Mouse (Mus musculus) megakaryocyte progenitor cell, adult 5-6 weeks (primary cell): ENCODE measurements at regions not wholly inside any gene's neighbourhood (a gene's known extent, or its start where the extent isn't known, plus 50 kb on each side); places are given as distances from the start of the nearest gene placed in this dataset.
A peak's percentile ranks its signal among the peaks of the same experiment; 100 is the strongest.

Source experiments
- ATAC-seq: replicated peaks from 2 replicates; pipeline ENCODE4 v1.8.0; 2016; ENCODE audit warnings: mild to moderate bottlenecking, moderate TSS enrichment, inconsistent platforms; ENCODE audit not compliant: poor library complexity

DNA sequence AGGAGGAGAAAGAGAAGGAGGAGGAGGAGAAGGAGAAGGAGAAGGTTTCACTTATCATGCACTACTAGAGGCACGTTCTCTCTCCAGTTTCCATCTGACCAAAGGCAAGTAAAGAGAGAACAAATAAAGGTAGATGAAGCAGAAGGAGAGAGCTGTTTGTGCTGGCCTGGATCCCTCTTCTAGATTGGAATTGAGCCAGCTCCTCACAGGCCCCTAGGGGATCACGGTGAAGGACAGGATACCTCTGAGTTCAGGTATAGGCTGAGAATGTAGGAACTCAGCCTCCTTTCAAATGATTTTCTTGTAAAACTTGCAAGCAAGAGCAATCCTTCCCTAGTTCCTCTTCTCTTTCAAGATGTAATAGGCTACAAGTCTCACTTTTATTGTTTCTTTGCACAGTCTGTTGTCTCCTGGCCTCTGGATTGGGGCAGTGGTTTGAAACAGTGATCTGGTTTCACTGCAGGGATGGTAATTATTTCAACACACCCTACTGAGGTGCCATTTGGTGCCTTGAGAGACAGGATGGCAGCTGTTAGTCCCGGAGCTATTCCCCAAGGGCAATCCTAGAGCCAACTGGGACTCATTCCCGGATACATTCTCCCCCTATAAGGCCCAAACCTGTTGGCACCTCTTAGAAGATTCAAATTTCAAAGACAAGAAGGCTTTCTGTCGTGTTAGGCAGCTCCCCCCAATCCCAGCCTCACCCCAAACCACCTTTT, 134.8 kb downstream of the Gm9817 start:
- no peak for ATAC-seq

DNA sequence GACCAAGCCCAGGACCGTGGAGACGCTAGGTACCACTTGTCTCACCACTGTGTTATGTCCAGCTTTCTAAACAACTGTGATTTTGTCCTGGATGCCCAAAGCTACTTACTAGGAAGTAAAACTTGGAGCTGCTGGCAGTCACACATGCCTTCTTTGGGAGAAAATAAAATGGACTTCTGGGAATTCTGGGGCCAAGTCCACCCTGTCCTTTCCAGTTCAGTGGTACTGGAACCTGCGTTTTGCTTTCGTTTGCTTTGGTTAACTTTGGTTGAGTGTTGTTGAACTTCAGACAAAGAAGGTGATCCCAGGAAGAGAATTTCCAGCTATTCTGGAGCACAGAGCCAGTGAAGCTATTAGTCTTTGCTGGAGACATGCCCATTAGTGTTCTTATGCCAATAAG, 139.8 kb downstream of the Gm9817 start:
- no peak for ATAC-seq

DNA sequence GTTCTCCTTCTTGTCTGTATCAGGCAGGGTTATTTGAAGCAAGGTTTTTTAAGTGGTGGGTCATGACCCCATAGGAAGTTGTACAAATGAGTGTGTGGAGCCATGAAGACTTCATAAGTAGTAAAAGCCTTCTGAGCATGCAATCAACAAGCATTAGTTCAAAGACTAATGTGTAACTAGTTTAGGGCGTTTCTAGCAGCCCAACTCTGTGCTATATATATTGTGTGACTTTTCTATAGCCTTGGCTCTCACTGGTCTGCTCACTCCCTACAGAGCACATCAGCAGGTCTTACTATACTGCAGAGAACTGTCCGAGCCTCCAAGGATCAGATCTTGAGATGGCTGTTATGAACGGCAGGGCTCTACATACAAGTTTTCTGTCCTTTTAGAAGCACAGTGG, 141.2 kb downstream of the Gm9817 start:
- no peak for ATAC-seq

DNA sequence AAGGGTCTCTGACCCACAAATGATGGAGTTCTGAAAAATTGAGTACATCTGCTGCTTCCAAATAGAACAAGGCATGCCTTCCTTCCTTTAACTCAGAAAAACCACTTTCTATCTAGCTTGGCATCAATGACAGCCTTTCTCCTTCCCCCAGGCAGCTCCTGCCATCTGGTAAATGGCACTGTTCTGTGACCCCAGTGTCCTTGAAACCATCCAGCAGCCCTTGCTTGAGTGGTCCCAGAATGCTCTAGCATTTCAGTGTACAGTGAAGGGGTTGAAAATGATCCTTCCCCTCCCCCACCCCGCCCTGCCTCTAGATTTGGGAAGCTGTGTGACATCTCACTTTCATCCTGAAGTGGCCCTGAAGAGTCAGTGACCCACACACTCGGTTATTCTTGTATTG, 152.3 kb downstream of the Gm9817 start:
- ATAC-seq = no peak

DNA sequence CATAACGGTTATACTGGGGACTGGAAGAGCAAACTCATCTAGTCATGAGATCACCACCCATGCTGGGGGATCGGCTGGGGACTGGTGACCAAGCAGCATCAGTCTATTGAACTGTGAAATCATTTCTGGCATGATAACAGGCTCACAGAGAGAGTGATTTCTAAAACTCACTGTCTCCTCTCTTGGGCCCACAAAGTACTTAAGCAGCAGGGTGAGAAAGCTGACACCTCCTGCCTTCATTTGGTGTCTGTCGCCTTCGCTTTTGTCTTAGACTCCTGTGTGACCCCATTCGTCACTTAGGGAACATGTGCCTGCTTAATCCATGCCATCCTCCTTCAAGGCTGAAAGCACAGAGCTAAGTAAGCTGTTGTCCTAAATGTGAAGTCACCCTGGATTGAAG, 154.3 kb upstream of the Mylip start:
- no peak for ATAC-seq

DNA sequence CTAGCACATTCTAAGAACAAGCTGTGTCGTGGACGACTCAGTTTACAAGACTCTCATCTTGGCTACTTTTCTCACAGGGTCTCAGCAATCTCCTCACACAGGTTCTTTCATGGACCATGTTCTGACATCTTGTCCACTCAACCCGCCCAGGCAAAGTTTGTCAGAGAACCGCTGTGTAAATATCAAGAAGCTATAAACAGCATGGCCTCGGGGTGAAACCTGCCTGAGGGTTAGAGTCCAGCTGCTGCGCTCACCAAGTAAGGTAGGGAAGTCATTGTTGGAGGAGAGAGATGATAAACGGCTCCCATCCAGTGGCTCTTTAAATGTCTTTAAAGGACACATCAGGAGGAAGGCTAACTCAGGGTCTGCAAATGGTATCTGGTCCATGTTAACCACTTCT, 151.3 kb upstream of the Mylip start:
- no peak for ATAC-seq

DNA sequence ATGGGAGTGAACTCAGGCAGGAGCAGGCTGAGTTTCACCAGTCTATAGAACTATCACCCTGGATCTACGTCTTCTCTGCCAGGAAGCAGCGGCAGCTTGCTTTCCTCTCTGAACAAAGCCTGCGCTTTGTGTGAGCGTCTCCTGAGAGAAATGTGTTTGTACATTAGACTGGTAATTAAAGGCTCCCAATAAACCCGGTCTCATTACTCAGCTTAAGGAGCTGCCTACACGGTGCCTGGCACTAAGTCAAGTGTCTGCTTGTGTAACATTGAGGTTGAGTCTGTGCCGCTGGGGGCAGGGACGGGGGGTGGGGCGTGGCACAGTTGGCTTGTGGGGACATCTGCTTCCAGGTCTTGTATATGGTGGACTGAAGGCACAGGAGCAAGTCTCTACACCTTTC, 150.4 kb upstream of the Mylip start:
- peak; percentile 46 for ATAC-seq

DNA sequence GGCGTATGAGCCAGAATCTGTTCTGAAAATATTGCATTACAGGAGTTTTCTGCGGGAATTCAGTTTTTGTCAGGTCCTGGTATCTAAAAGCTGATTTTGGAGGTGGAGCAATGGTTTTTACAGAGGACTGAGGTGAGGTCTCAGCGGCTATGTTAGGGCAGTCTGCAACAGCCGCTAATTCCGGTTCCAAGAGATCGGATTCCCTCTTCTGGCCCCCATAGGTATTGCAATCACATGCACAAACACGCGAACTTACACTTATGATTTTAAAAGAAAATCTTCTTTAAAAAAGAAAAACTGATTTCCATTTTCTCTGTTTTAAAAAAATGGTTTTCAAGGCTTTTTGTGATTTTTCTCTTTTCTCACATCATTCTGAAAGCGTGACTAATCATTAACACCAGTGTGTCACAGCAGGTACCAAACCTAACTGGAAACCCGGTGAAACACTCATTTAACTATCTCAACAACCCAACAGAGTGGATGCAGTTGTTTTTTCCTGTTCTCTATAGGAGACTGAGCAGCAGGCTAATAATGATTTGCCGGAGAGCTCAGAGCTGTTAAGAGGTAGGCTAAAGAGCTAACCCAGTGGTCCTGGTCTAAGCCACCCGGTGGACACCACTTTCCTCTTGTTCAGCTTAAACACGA, 149.4 kb upstream of the Mylip start:
- ATAC-seq = no peak

DNA sequence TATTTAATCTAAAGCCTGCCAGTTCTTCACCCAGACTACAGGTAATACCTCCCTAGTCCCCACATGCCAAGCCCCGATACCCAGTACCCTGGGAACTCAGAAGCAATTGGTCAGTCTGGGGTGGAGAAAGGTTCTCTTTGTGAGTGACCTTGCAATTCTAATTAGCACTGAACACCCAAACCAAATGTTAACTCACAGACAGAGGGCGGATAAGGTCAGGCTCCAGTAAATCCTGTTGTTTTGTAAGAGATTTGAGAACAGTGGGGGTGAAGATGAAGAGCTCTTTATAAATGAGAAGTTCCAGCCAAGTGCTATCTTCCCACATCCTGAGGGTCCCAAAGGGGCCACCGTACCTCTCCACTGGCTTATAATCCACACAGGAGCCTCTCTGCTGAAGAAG, 147.3 kb upstream of the Mylip start:
- ATAC-seq = no peak

DNA sequence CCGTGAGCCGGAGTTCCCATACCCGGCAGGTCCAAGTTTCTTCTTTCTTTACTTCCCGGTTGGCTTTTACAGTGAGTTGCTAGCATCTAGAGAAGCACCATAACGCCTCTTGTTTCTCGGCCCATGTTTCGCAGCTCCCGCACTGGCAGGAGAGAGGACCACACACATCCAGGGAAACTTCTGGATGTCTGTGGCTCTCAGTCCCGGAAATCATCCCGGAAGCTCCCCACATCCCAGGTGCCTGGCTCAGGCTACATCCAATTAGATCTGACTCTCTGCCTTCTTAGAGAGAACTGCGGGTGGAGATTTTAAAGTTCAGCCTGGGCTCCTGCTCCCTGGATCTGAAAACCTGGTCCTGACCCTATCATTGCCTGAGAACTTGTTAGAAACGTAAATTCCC, 146.8 kb upstream of the Mylip start:
- no peak for ATAC-seq

DNA sequence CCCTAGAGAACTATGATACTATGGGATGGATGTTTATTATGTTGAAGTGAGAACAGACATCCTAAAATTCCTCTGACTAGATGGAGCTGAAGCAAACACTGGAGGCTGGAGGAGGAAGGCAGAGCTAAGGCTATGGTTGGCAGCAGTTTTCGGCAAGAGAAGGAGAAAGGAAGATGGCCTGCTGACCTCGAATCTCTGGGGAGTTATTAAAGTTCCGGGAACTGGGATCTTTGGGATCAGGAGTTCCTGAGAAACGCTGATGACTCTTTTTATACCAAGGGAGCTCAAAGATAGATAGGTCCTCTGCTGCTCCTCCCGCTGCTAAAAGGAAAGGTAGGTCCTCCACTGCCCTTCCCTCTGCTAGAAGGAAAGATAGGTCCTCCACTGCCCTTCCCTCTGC, 143.9 kb upstream of the Mylip start:
- no peak for ATAC-seq

DNA sequence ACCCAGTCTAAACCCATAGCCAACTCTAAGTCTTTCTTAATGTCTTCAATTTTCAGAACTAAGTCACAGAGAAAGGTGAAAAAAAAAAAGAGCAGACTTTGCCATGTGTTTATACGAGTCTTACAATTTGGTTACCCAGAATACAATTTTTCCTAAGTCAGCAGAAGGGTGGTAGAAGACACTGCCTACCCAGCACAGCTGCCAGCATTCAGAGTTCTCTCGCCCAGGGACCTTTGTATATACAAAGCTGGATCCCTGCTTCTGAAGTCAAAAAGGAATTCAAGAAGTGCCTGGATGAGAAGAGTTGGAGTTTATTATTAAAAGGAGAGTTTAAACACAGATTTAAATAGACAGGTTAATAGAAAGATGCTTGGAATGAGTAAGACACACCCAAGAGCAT, 143.2 kb upstream of the Mylip start:
- ATAC-seq = no peak

DNA sequence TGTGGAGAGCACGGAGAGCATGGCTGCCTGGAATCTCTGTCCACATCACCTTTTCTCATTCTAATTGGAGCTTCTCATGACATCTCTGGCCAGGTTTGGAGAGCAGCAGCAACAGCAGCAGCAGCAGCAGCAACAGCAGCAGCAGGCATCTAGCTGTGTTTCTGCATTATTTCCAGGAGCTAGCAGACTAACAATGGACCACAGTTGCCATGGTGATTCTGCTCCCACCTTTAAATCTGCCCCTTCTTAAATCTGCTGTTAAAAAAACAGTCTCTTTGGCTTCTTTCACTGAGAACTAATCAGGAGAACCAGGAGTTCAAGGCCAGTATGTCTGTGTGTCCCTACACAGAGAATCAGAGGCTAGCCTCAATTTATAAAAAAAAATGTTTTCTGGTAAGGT, 139.5 kb upstream of the Mylip start:
- ATAC-seq = no peak

DNA sequence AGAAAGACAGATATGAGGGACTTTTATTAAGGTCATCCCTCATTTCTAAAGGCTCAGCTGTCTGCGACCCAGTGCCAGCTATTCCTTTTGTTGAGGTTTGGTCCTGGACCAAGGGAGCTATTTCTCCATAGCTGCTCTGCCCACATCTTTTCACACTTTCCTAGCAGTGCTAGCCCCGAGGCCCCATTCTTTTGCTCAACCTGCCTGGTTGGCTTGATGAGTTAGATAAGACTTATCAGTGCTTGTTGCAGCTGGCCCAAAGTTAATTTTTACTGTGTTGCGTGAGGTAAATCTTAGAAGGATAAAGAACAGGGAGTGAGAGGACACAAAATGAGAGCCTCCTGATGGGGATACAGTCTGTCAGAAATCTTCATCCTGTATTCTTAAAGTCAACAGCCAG, 138.5 kb upstream of the Mylip start:
- ATAC-seq = no peak

DNA sequence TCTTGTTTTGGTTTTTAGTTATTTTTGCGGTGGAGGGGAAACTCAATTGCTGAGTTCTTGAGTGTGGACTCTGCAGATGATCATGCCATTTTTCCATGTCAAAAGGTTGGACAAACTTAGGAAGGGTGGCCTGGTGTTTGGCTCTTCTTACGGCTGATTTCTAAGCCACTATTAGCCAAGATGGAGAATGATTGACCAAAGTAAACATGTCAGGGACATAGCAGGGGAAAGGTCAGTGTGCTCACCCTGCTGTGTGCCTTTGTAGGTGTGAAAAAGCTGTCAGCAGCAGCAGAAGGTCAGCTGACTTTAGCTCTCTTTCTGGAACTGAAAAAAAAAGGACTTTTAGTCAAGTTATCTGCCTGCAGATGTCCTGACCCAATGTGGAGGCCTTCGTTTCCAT, 137.4 kb upstream of the Mylip start:
- no peak for ATAC-seq

DNA sequence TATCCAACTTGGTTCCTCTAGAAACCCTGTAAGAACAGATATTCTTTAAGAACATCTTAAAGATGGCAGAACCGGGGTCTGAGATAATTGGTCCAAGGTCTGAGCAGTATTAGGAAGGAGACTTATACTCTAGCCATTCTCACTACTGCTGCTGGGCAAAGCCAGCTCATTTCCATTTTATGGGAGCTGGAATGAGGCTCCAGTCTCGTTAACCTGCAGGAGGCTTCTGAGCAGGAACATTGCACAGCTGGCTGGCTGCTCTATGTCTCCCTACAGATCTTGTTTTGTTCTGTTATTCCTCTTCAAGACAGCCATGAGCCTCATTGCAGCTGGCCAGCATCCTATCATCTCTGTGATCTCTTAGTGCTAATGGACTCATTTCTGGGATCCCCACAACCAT, 136.3 kb upstream of the Mylip start:
- no peak for ATAC-seq

DNA sequence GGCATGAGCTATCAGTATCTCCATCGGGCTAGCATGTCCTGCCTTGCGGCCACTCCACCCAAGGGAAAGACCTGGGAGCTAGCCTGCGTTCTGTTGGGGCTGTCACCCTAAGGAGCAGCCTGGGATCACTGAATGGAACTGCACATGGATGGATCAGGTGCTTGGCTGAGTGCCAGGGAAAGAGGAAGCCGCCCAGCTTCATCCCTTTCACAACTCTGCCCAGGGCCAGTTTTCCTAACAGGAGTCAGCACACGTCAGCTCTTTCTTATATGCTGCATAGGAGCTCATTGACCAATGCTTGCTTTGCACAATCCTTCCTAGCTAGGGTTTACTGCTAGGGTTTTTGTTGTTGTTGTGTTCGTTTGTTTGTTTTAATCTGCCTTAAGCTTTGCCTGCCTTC, 134.3 kb upstream of the Mylip start:
- peak; percentile 26; the same call in 1 of the 2 replicates for ATAC-seq

DNA sequence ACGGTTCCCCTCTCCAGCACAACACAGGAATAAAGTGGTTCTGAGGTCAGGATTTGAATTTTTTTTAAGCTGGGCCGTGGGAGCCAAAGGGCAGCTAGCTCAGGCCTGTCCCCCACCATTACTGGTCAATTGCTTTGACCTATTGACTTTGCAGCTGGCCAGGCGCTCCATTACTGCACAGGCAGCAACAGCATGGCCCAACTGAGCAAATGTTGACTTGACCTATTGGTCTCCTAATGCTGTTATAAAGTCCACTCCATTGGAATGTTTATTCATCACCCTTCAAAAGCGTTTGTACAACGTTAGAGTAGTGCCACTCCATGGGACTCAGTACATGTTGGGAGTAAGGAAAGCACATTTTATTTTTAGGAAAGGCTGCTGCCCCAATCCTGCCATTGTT, 127.5 kb upstream of the Mylip start:
- no peak for ATAC-seq

DNA sequence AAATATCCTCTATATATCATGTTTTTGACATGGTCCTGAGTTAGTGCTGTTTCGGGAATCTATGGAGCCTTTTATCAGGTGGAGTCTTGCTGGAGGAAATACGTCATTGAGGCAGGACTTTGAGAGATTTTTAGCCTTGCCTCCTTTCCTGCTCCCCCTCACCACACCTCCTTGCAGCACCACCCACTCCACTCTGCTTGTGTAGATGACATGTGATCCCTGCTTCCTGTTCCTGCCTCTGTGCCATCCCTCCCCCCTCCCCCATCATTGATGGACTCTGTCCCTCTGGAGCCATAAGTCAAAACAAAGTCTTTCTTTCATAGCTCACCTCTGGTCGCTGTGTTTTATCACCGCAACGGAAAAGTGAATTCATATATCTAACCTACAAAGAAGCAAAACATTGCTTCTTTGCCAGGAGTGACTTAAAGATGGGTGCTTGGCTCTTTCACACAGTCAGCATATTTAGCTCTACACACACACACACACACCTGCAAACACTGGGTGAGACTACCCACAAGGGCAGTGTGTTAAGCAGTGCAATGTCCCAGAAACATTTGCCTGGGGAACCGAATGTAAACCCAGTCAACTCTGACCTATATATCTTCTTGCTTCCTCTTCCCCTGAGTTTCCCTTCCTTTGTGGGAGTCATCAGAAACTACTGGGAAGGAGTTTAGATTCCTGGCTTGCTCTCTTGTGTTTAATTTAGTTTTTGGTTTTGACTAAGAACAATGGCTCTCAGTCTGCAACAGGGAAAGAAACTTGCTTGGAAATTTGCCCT, 123.1 kb upstream of the Mylip start:
- peak; percentile 31; the same call in 1 of the 2 replicates for ATAC-seq

DNA sequence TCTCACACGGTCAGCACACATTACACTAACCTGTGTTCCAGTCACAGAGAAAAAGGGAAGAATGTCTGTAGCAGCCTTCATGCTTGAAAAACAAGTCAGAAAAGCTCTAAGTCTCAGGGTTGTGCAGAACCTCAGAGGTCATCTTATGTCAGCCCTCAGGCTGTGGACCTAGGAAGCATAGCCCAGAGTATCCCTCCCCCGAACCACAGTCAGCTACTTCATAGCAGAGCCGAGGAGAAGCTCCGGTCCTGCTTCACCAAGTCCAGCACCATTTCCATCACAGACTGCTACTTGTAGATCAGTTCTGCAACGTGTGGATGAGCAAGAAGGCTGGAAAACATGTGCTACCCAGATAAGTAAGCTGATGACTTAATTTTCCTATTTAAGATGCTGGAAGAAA, 122.1 kb upstream of the Mylip start:
- no peak for ATAC-seq

DNA sequence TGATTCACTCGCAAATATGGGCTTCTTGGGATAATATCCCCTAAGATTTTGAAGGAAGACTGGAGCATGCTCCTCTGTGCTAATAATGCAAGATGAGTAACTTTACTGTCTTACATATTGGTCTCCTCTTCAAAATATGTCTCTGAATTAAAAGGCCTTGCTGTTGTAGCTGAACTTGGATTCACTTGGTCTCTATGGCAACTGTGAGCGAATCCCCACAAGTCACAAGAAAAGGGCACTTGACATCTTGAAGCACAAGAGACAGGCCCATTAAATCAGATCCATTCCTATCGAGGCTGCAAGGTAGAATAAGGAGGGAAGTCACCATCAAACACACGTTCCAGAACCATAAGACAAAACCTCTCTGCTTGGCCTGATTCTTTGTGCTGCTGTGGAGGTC, 121.6 kb upstream of the Mylip start:
- no peak for ATAC-seq

DNA sequence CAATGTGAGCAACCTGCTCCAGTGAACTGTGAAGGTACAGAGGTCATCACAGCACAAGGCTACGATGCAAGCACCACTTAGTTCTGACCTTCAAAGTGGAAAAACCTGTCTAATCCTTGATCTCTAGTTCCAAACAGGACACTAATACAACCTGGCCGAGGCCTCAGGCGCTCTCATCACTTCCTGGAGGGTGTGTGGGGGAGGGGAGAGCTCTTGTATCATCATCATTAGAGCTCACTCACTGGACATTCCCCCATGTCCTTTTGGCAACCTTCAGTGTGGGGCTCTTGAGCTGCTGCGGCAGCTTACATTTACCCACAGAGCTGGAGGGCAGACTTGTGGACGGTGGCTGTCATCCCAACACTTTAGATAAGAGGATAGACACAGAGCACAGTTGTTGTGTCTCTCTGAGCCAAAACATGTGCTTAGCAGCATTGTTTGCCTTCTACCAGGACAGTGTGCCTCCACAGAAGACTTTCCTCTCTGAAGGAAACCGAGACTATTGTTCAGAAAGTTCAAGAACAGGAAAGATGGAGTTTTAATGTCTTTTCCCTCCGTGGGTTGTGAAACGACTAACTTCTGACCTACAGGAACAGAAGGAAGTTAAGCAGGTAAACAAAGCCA, 115.2 kb upstream of the Mylip start:
- no peak for ATAC-seq
